Comparison of ENCODE assay signal across 8 mouse cellular contexts in the genomic region with DNA sequence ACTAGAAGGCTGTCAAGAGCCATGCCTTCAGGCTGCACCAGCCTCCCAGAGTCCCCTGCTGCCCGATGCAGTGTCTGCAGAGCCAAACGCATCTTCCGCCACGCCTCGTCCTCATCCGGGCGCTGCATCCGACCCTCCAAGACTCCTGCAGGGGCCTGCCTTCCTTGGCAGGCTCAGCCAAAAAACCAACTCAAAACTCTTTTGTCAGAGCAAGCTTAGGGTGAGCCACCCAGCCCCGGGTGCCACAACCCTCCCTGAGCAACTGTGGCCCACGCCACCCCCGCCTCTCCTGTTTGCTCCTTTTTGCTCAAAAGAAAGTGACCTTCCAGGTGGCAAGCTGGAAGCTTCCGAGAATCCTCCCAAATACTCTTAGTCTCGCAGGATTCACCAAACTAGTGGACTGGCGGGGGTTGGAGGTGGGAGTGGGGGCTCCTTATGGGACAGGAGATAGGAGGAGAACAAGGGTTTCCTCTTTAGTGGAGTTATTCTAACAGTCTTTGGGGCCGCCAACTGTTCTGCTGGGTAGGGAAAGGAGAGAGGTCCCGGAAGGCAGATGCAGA. TPM values are rescaled to one million over a fixed set of nuclear protein-coding genes. Genes with fewer than 3 reads are reported as not detected.
DNase-seq lines count a peak whose midpoint lies in the region; ATAC-seq and TF ChIP-seq lines count a peak whose summit lies in the region.

No protein-coding gene starts in this region.

- H3K27me3 ChIP-seq in embryonic facial prominence, embryonic 14.5 days (replicated peaks; ENCODE audit: control insufficient read depth, insufficient read depth, low read length), result no peaks in the 10 kb centered on the region
- H3K27me3 ChIP-seq in hindbrain, embryonic 11.5 days (ENCODE audit: control insufficient read depth, insufficient read depth, low read length), result no peaks in the 10 kb centered on the region
- no peaks in the 10 kb centered on the region for H3K27me3 ChIP-seq in liver, embryonic 11.5 days (replicated peaks; ENCODE audit: control insufficient read depth, insufficient read depth, low read length)
- H3K27me3 ChIP-seq in neural tube, embryonic 15.5 days (replicated peaks), result no peaks in the 10 kb centered on the region

- ATAC-seq in embryonic facial prominence, embryonic 14.5 days (ENCODE audit: low read depth), result no peak
- no peak for ATAC-seq in hindbrain, embryonic 11.5 days (ENCODE audit: low FRiP score)
- no peak for ATAC-seq in liver, embryonic 11.5 days (replicated peaks; ENCODE audit: low FRiP score)
- ATAC-seq in neural tube, embryonic 15.5 days (ENCODE audit: low FRiP score), result peak; percentile 21; the same call in 1 of the 2 replicates
- ATAC-seq in granulocyte monocyte progenitor cell, adult 5-6 weeks (replicated peaks; ENCODE audit: poor library complexity, severe bottlenecking), result no peak

- H3K9me3 ChIP-seq in embryonic facial prominence, embryonic 14.5 days (ENCODE audit: control insufficient read depth, low read length), result no peaks in the 10 kb centered on the region
- H3K9me3 ChIP-seq in hindbrain, embryonic 11.5 days (ENCODE audit: control insufficient read depth, low read length), result no peaks in the 10 kb centered on the region
- H3K9me3 ChIP-seq in liver, embryonic 11.5 days (ENCODE audit: control insufficient read depth, low read length), result no peaks in the 10 kb centered on the region
- H3K9me3 ChIP-seq in neural tube, embryonic 15.5 days (replicated peaks), result no peaks in the 10 kb centered on the region

- DNase-seq in layer of hippocampus, adult 2 months (ENCODE audit: low spot score in 2 of 2), result no peak
- DNase-seq in layer of hippocampus, adult 8-10 months (ENCODE audit: low spot score in 2 of 2), result no peak
- DNase-seq in adrenal gland, postnatal 10 days, result peak; percentile 28
- DNase-seq in embryonic facial prominence, embryonic 14.5 days (ENCODE audit: low spot score), result peak; percentile 33
- DNase-seq in hindbrain, embryonic 11.5 days (ENCODE audit: low spot score), result peak; percentile 36
- no peak for DNase-seq in liver, embryonic 11.5 days (ENCODE audit: low spot score)

- H3K4me3 ChIP-seq in layer of hippocampus, adult 2 months, result peak overlapping the region; percentile 91
- peak overlapping the region; percentile 95 for H3K4me3 ChIP-seq in embryonic facial prominence, embryonic 14.5 days (ENCODE audit: low read depth, low read length)
- H3K4me3 ChIP-seq in hindbrain, embryonic 11.5 days (ENCODE audit: low read depth, low read length), result peak overlapping the region; percentile 93
- H3K4me3 ChIP-seq in liver, embryonic 11.5 days (ENCODE audit: low read depth, low read length), result peak overlapping the region; percentile 81
- peak overlapping the region; percentile 95 for H3K4me3 ChIP-seq in neural tube, embryonic 15.5 days (replicated peaks)

- H3K36me3 ChIP-seq in embryonic facial prominence, embryonic 14.5 days (ENCODE audit: control insufficient read depth, insufficient read depth, low read length), result peaks cover 10% of the 10 kb centered on the region; the same call in 1 of the 2 replicates
- H3K36me3 ChIP-seq in hindbrain, embryonic 11.5 days (ENCODE audit: control insufficient read depth, insufficient read depth, low read length), result no peaks in the 10 kb centered on the region
- peaks cover 6% of the 10 kb centered on the region; the same call in 1 of the 2 replicates for H3K36me3 ChIP-seq in liver, embryonic 11.5 days (ENCODE audit: control insufficient read depth, insufficient read depth, low read length)
- 0 out of 2 replicates have a peak, but pooled peaks cover 4% of the 10 kb centered on the region for H3K36me3 ChIP-seq in neural tube, embryonic 15.5 days

- peak overlapping the region; percentile 93 for H3K27ac ChIP-seq in layer of hippocampus, adult 2 months
- H3K27ac ChIP-seq in embryonic facial prominence, embryonic 14.5 days (replicated peaks; ENCODE audit: low read depth, low read length), result peak overlapping the region; percentile 92
- peak overlapping the region; percentile 18; the same call in 1 of the 2 replicates for H3K27ac ChIP-seq in hindbrain, embryonic 11.5 days (ENCODE audit: low read depth, low read length)
- peak overlapping the region; percentile 81; the same call in 1 of the 2 replicates for H3K27ac ChIP-seq in liver, embryonic 11.5 days (ENCODE audit: low read depth, low read length)
- peak overlapping the region; percentile 93 for H3K27ac ChIP-seq in neural tube, embryonic 15.5 days (replicated peaks)

- H3K9ac ChIP-seq in embryonic facial prominence, embryonic 14.5 days (ENCODE audit: low read depth, low read length), result peak overlapping the region; percentile 97
- H3K9ac ChIP-seq in hindbrain, embryonic 11.5 days (ENCODE audit: low read depth, low read length), result peak overlapping the region; percentile 98
- H3K9ac ChIP-seq in liver, embryonic 11.5 days (ENCODE audit: low read depth, low read length), result peak overlapping the region; percentile 95
- H3K9ac ChIP-seq in neural tube, embryonic 15.5 days (replicated peaks), result peak overlapping the region; percentile 94

- WGBS in embryonic facial prominence, embryonic 14.5 days, result 8% methylated on average over 16 of the region's 16 CpGs
- WGBS in hindbrain, embryonic 11.5 days, result 10% methylated on average over 16 of the region's 16 CpGs
- 16% methylated on average over 16 of the region's 16 CpGs for WGBS in liver, embryonic 11.5 days
- WGBS in neural tube, embryonic 15.5 days, result 5% methylated on average over 16 of the region's 16 CpGs

- H3K4me2 ChIP-seq in embryonic facial prominence, embryonic 14.5 days (ENCODE audit: low read depth, low read length), result peak overlapping the region; percentile 95
- H3K4me2 ChIP-seq in hindbrain, embryonic 11.5 days (replicated peaks; ENCODE audit: low read depth, low read length), result peak overlapping the region; percentile 93
- peak overlapping the region; percentile 95 for H3K4me2 ChIP-seq in liver, embryonic 11.5 days
- H3K4me2 ChIP-seq in neural tube, embryonic 15.5 days, result peak overlapping the region; percentile 96

- no peak for TF ChIP-seq CTCF in layer of hippocampus, adult 2 months (conservative IDR thresholded peaks at IDR 0.05)

- peaks cover 6% of the 10 kb centered on the region for H3K4me1 ChIP-seq in embryonic facial prominence, embryonic 14.5 days (ENCODE audit: control insufficient read depth, insufficient read depth, low read length)
- peaks cover 3% of the 10 kb centered on the region; the same call in 1 of the 2 replicates for H3K4me1 ChIP-seq in hindbrain, embryonic 11.5 days (replicated peaks; ENCODE audit: control insufficient read depth, insufficient read depth, low read length)
- H3K4me1 ChIP-seq in liver, embryonic 11.5 days (replicated peaks; ENCODE audit: control insufficient read depth, insufficient read depth, low read length), result peaks cover 11% of the 10 kb centered on the region
- peaks cover 40% of the 10 kb centered on the region for H3K4me1 ChIP-seq in neural tube, embryonic 15.5 days

RNA-seq across cellular contexts. Expression of gene Fam193b, which starts 1.1 kb away (rescaled TPM):
- total RNA-seq in layer of hippocampus, adult 2 months (2021), result 10 to 100 TPM; 95.3 to 97.7 TPM
- 100 to 1,000 TPM in 2 of 4 experiments, 10 to 100 TPM in 2; 84.9 to 113 (median 94.5) TPM for total RNA-seq in layer of hippocampus, adult 8-10 months (2022)
- 10 to 100 TPM; 32.4 to 52.0 TPM for total RNA-seq in adrenal gland, postnatal 10 days (2021)
- 30.5 and 32.1 TPM in 2 replicates for polyA plus RNA-seq in embryonic facial prominence, embryonic 14.5 days (2014; fragmentation: Nextera tagmentation; extraction: Ambion mirVana)
- 44.5 and 45.9 TPM in 2 replicates for polyA plus RNA-seq in hindbrain, embryonic 11.5 days (2014; fragmentation: Nextera tagmentation; extraction: Ambion mirVana)
- 18.7 and 25.3 TPM in 2 replicates for polyA plus RNA-seq in liver, embryonic 11.5 days (2014; fragmentation: Nextera tagmentation; extraction: Ambion mirVana)
- 43.0 and 46.4 TPM in 2 replicates for polyA plus RNA-seq in neural tube, embryonic 15.5 days (2015; fragmentation: Nextera tagmentation; extraction: Ambion mirVana)
- 36.0 and 59.5 TPM in 2 replicates for total RNA-seq in granulocyte monocyte progenitor cell, adult 5-6 weeks (2014; fragmentation: Nextera tagmentation)
- 28.4 and 31.9 TPM in 2 replicates for total RNA-seq in granulocyte monocyte progenitor cell, adult 5-6 weeks (2017)

RNA-seq across cellular contexts. Expression of gene Tmed9, which starts 3.7 kb away (rescaled TPM):
- total RNA-seq in layer of hippocampus, adult 2 months (2021), result 100 to 1,000 TPM; 133 to 138 TPM
- 100 to 1,000 TPM; 124 to 139 (median 130) TPM for total RNA-seq in layer of hippocampus, adult 8-10 months (2022)
- 100 to 1,000 TPM; 144 to 146 TPM for total RNA-seq in adrenal gland, postnatal 10 days (2021)
- 66.2 and 85.4 TPM in 2 replicates for polyA plus RNA-seq in embryonic facial prominence, embryonic 14.5 days (2014; fragmentation: Nextera tagmentation; extraction: Ambion mirVana)
- polyA plus RNA-seq in hindbrain, embryonic 11.5 days (2014; fragmentation: Nextera tagmentation; extraction: Ambion mirVana), result 50.1 and 63.8 TPM in 2 replicates
- 58.7 and 61.9 TPM in 2 replicates for polyA plus RNA-seq in liver, embryonic 11.5 days (2014; fragmentation: Nextera tagmentation; extraction: Ambion mirVana)
- polyA plus RNA-seq in neural tube, embryonic 15.5 days (2015; fragmentation: Nextera tagmentation; extraction: Ambion mirVana), result 110 and 121 TPM in 2 replicates
- 117 and 127 TPM in 2 replicates for total RNA-seq in granulocyte monocyte progenitor cell, adult 5-6 weeks (2014; fragmentation: Nextera tagmentation)
- 229 and 241 TPM in 2 replicates for total RNA-seq in granulocyte monocyte progenitor cell, adult 5-6 weeks (2017)

RNA-seq across cellular contexts. Expression of gene B4galt7, which starts 29.9 kb away (rescaled TPM):
- 10 to 100 TPM; 22.8 to 24.3 TPM for total RNA-seq in layer of hippocampus, adult 2 months (2021)
- total RNA-seq in layer of hippocampus, adult 8-10 months (2022), result 10 to 100 TPM; 21.5 to 28.7 (median 24.8) TPM
- 10 to 100 TPM; 11.7 to 14.9 TPM for total RNA-seq in adrenal gland, postnatal 10 days (2021)
- 9.3 and 10.3 TPM in 2 replicates for polyA plus RNA-seq in embryonic facial prominence, embryonic 14.5 days (2014; fragmentation: Nextera tagmentation; extraction: Ambion mirVana)
- polyA plus RNA-seq in hindbrain, embryonic 11.5 days (2014; fragmentation: Nextera tagmentation; extraction: Ambion mirVana), result 23.2 and 27.7 TPM in 2 replicates
- polyA plus RNA-seq in liver, embryonic 11.5 days (2014; fragmentation: Nextera tagmentation; extraction: Ambion mirVana), result 16.0 and 16.4 TPM in 2 replicates
- polyA plus RNA-seq in neural tube, embryonic 15.5 days (2015; fragmentation: Nextera tagmentation; extraction: Ambion mirVana), result 45.5 and 48.3 TPM in 2 replicates
- total RNA-seq in granulocyte monocyte progenitor cell, adult 5-6 weeks (2014; fragmentation: Nextera tagmentation), result 10.8 and 15.3 TPM in 2 replicates
- 14.0 and 18.1 TPM in 2 replicates for total RNA-seq in granulocyte monocyte progenitor cell, adult 5-6 weeks (2017)

RNA-seq across cellular contexts. Expression of gene Ddx41, which starts 33.3 kb away (rescaled TPM):
- 10 to 100 TPM; 56.2 to 60.6 TPM for total RNA-seq in layer of hippocampus, adult 2 months (2021)
- 10 to 100 TPM; 54.4 to 64.1 (median 56.3) TPM for total RNA-seq in layer of hippocampus, adult 8-10 months (2022)
- total RNA-seq in adrenal gland, postnatal 10 days (2021), result 10 to 100 TPM; 38.5 to 39.9 TPM
- polyA plus RNA-seq in embryonic facial prominence, embryonic 14.5 days (2014; fragmentation: Nextera tagmentation; extraction: Ambion mirVana), result 56.6 and 69.5 TPM in 2 replicates
- 67.6 and 75.0 TPM in 2 replicates for polyA plus RNA-seq in hindbrain, embryonic 11.5 days (2014; fragmentation: Nextera tagmentation; extraction: Ambion mirVana)
- polyA plus RNA-seq in liver, embryonic 11.5 days (2014; fragmentation: Nextera tagmentation; extraction: Ambion mirVana), result 62.9 and 64.6 TPM in 2 replicates
- 48.8 and 53.1 TPM in 2 replicates for polyA plus RNA-seq in neural tube, embryonic 15.5 days (2015; fragmentation: Nextera tagmentation; extraction: Ambion mirVana)
- total RNA-seq in granulocyte monocyte progenitor cell, adult 5-6 weeks (2014; fragmentation: Nextera tagmentation), result 54.4 and 69.5 TPM in 2 replicates
- total RNA-seq in granulocyte monocyte progenitor cell, adult 5-6 weeks (2017), result 73.7 and 81.8 TPM in 2 replicates

RNA-seq across cellular contexts. Expression of gene Dok3, which starts 40.7 kb away (rescaled TPM):
- 10 to 100 TPM; 12.2 to 13.7 TPM for total RNA-seq in layer of hippocampus, adult 2 months (2021)
- total RNA-seq in layer of hippocampus, adult 8-10 months (2022), result 10 to 100 TPM in 2 of 4 experiments, 1 to 10 TPM in 2; 6.4 to 20.4 (median 12.1) TPM
- total RNA-seq in adrenal gland, postnatal 10 days (2021), result 1 to 10 TPM; 5.0 to 5.1 TPM
- polyA plus RNA-seq in embryonic facial prominence, embryonic 14.5 days (2014; fragmentation: Nextera tagmentation; extraction: Ambion mirVana), result 2.5 and 3.8 TPM in 2 replicates
- polyA plus RNA-seq in hindbrain, embryonic 11.5 days (2014; fragmentation: Nextera tagmentation; extraction: Ambion mirVana), result 2.2 and 2.8 TPM in 2 replicates
- polyA plus RNA-seq in liver, embryonic 11.5 days (2014; fragmentation: Nextera tagmentation; extraction: Ambion mirVana), result 4.3 and 6.0 TPM in 2 replicates
- 4.2 and 4.6 TPM in 2 replicates for polyA plus RNA-seq in neural tube, embryonic 15.5 days (2015; fragmentation: Nextera tagmentation; extraction: Ambion mirVana)
- total RNA-seq in granulocyte monocyte progenitor cell, adult 5-6 weeks (2014; fragmentation: Nextera tagmentation), result 26.2 and 59.4 TPM in 2 replicates
- total RNA-seq in granulocyte monocyte progenitor cell, adult 5-6 weeks (2017), result 32.7 and 40.6 TPM in 2 replicates

Comparison
In these comparisons a context has a peak if more than half of its experiments do, and no peak if none do; other contexts are left out.
1. DNase-seq: peak in adrenal gland, postnatal 10 days (single experiment), embryonic facial prominence, embryonic 14.5 days (single experiment) and hindbrain, embryonic 11.5 days (single experiment); none in layer of hippocampus, adult 2 months (0 of 2), layer of hippocampus, adult 8-10 months (0 of 2) and liver, embryonic 11.5 days (single experiment).
2. H3K27ac ChIP-seq: peak in every context shown above with its lines; median percentile 93 in layer of hippocampus, adult 2 months; 93 in neural tube, embryonic 15.5 days; 92 in embryonic facial prominence, embryonic 14.5 days; 81 in liver, embryonic 11.5 days; 18 in hindbrain, embryonic 11.5 days.
3. Peak in every context shown above with its lines, with median percentiles within 50 percentile points of each other: H3K4me3 ChIP-seq, H3K4me2 ChIP-seq and H3K9ac ChIP-seq.